Mouse (Mus musculus) embryo, embryonic 11 days (tissue): Measurements from ENCODE around the gene Il20.

Experiments
- DNase-seq: peaks from one replicate; pipeline ENCODE4 v3.0.0-alpha.2; 2015

Il20 gene

DNA sequence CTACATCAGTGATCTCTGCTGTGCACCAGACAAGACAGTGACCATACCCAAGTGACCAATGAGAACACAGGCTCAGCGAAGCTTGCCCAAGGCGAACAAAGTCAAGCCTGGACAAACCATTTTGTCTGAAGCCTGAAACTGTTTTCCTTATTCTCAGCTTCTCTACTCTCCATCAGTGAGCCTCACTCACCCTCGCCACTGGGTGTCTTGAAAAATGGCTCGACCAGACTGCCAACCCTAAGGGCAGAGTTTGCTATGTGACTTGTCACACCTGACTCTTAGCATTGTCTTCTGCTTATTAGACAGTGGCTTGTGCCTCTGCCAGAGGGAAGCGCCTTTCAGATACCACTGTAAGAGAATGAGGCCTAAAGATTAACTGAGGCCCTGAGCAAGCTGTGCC is 46.5 kb downstream of the Il20 start:
- no peak for DNase-seq

DNA sequence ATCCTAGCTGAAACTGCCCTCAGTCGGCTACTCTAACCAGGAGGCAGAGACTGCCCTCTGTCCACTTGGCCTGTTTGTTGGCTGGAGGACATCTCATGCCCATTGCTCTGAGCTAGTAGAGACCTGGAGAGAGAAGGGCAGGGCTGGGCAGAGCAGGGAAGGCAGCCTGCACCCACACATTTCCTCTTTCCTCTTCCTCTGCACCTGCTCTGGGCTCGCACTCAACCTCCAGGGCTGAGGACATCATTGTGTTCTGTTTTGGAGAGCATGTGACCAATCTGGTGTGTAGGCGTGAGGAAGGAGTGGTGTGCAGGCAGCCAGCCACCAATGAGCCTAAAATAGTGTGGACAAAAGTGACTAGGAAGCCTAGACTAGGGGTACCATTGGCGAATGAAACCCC is 47.0 kb downstream of the Il20 start:
- no peak for DNase-seq

DNA sequence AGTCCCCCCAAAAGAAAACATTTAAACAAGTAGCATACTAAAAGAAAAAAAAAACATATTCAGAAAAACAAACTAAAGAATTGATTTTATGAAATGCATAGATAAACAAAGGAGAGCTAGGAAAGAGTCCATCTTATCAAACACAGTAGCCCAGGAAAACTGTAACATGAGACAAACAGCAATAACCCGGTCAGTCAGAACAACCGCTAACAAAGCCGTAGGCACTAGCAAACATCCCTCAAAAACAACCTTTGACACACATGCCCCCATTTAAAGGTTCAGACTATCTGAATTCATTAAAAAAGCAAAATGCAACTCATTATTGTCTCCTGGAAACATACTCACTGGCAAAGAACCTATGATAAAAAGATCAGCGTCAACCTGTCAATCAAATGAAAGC is 53.8 kb downstream of the Il20 start:
- DNase-seq: no peak
